Mouse (Mus musculus) adrenal gland, postnatal 36 days (tissue): Measurements from ENCODE around the gene Icosl. TPM values are rescaled to one million over a fixed set of nuclear protein-coding genes. Genes with fewer than 3 reads are reported as not detected.
"Not testable (repeated sequence)": the region's sequence is repeated elsewhere in the genome, so short reads cannot be mapped to it uniquely, and the experiment has no call there.

Source experiments
- DNase-seq, 2 experiments: peaks; one replicate each; pipeline ENCODE4 v3.0.0; 2021; ENCODE audit warnings: mixed read lengths in 1 of 2
- total RNA-seq, 2 experiments: library from RNA; stranded (reverse); gene quantifications; 2 replicates each; pipeline ENCODE4 v1.2.3; 2021

Icosl gene
- total RNA-seq, 2 experiments from 2014 or later: 11.6 to 21.6 TPM

- DNase-seq: no peak
Measured at GRCm38 (mm10) chr10:78074977-78075376, 5.9 kb downstream of the Icosl start.

DNA sequence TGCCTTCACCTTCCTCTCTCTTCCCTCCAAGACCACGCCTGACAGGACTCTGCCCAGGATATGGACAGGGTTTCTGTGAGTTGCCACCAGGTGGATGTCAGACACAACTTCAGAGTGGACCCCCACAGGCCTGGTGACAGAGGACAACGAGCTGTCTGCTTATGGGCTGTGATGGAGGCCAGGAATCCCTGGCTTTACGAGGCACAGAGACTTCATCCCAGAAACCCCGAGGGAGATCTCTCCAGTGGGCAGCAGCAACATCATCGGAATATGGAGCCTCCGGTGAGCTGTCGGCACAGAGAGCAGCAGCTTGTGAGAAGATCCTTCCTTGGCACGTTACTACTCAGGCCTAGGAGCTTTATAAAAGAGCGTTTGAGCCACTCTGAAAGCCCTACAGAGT lies 8.8 kb downstream of the Icosl start:
- DNase-seq: no peak

- no peak for DNase-seq
Measured at GRCm38 (mm10) chr10:78078276-78078675, 9.2 kb downstream of the Icosl start.

DNA sequence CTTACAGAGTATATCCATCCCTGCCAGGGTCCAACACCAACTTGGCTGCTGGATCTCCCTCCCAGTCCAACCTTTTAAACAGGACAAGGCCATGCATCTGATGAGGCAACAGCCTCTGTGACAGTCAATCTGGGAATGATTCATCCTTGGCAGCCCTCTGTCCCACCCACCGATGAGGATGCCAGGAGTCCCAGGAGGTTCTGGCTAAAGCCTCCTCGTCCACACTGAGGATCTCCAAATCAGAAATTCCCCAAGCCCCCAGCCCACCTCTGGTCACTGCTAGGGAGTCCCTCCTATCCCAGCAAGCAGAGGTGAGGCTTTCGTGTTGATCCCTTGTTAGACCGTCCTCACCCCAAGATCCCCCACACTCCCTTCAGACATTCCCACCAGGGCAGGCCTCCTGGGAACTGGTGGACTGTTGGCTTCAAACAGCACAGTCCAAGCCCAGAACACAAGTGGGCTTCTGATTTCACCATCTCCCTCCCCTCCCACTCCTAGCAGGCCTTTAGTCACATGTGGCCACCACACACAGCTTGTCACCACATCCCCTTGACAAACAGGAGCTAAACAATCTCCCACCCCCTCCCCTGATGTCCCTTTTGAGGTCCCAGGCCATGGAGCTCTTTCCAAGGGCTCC lies 11.0 kb downstream of the Icosl start:
- DNase-seq: peak; percentile 83 to 87

GRCm38 (mm10) chr10:78084073-78084472 lies 15.0 kb downstream of the Icosl start:
- no peak for DNase-seq

GRCm38 (mm10) chr10:78085711-78086110 lies 16.6 kb downstream of the Icosl start:
- no peak for DNase-seq

GRCm38 (mm10) chr10:78086444-78087061 lies 17.5 kb downstream of the Icosl start:
- DNase-seq: no peak

DNA sequence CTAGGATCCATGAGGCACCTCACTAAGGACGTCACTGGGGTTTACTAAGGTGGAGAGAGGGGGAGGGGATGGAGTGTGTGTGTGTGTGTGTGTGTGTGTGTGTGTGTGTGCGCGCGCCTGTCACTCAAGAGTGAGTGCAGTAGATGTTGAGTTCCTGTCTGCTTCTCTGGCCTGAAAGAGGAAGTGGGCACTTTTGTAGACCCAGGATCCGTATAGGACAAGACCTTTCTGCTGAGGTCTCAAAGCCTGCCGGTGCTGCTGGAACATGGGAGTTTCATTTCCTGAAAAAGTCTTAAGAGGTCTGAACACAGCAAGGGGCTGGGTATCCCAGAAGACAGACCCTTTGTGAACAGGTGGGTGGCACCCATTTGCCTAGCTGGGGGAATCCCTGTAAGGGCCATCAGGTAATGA lies 18.0 kb downstream of the Icosl start:
- DNase-seq: no peak

DNA sequence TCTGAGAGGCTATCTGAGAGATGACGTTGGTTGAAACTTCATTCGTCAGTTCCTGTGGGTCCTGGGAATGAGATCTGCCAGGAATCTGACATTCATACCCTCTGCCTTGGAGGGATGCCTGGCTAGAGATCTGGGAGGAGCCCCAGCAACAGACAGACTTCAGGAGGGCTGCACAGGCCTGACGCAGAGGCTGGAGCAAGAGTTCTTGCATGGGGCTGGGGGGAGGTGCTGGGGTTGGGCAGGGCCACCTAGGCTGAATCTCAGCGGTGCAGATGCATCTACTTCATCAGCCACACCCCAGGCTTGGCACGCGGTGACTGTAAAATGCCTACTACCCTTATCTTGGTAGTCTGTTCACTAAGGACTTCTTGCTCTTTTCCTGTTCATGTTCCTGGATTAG lies 21.1 kb downstream of the Icosl start:
- DNase-seq: no peak

DNA sequence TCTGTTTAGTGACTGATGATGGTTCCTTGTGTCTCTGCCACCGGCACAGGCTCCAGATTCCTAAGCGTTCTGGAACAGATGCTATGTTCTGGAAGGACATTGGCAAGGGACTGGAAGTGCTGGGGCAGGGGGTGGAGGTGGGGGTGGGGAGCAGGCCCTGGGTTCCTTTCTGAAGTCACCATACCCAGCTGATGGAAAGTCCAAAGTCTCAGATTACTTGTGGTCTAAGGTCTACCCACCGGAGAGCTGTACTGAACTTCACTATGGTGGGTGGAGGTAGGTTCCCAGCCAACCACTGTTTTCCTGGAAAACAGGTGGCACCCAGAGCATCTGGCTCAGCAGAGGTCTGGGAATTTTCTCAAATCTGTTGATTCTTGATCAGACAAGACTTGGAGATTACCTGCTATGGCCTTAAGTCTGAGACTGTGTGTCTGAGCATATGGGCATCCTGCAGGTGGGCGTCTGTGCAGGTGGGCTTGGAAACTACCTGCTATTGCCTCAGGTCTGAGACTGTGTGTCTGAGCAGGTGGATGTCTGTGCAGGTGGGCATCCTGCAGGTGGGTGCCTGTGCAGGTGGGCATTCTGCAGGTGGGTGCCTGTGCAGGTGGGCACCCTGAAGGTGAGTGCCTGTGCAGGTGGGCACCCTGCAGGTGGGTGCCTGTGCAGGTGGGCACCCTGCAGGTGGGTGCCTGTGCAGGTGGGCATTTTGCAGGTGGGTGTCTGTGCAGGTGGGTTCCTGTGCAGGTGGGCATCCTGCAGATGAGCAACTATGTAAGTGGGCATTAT lies 21.8 kb downstream of the Icosl start:
- no peak for DNase-seq

GRCm38 (mm10) chr10:78091865-78092724 lies 23.0 kb downstream of the Icosl start:
- peak; percentile 69 for DNase-seq

GRCm38 (mm10) chr10:78092725-78093029 lies 23.6 kb downstream of the Icosl start:
- DNase-seq: no peak

- no peak for DNase-seq
Measured at GRCm38 (mm10) chr10:78095221-78095620, 26.1 kb downstream of the Icosl start.

DNA sequence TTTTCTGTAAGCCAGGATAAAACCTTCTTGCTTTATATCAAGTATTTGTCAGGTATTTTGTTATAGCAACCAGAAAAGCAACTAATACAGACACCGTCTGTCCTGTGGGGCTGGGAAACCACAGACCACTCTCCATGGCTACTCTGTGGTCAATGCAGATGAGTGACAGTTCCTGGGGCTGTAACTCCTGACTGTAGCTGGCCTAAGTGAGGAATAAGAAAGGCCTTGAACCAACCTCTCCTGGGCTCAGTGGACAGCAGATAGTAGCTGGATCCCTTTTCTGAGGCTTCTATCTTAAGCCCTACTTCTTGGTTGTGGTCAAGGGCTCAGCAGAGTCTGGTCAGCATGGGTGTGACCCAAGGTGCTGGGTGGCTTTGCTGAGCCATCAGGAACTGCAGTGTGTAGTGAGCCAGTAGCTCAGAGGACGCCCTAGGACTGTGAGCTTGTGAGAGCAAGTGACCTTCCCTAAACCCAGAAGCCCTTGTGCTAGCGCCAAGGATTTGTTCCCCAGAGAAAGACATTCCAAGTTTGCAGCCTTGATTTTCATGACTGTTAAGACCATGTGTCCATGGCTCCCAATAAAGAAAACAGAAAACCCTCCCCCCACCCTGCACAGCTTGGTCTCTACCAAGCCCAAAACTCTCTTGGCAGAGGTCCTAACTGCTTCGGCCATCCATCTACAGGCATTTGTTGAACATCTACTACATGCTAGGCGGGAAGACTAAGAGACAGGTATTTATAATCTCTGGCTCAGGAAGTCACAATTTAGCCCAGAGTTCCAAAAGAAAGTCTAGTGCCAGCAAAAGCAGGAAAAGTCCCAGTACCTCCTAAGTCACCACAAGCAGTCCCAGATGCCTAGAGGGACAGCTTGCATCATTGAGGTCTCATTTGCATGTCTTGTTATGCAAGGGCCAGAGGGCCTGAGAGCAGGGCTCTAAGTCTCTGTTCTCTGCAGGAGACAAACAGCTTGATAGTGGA lies 27.1 kb downstream of the Icosl start:
- DNase-seq: peak; percentile 40 to 64

- DNase-seq: not testable (repeated sequence)
Measured at GRCm38 (mm10) chr10:78099860-78100259, 30.8 kb downstream of the Icosl start.

DNA sequence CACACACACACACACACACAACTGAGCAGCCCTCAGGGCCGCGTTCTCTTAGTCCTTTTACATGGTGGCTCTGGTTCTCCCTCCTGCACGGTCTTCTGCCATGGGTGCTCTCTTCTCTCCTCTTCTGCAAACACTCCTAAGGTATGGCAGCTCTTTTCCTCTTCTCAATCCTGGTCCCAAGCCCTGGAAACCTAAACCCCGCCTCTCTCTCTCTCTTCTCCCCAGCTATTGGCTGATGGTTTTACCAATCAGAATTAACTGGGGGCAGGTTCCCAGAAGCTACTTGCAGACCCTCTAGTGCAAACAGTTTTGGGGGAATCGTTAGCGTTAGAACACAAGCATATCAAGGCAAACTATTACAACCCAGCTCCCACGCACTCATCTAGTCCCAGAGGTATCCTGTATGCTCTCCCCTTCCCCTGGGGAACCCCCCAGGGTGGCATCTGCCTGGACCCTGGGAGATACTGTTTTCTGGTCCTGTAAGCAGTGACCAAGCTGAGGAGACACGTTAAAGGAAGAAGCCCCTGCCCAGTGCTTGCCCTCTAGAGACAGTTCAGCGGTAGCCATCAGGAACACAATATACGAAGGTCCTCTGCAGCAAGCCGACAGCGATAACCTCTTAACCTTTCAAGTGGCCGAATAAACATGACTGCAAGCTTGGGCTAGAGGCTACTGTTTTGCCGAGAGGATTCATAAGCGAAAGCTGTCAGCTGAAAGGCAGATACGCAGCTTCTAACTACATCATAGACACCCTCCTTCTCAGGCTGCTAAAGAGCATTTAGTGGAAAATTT lies 32.1 kb downstream of the Icosl start:
- no peak for DNase-seq

GRCm38 (mm10) chr10:78104555-78105490 lies 35.7 kb downstream of the Icosl start:
- peak; percentile 65 to 71 for DNase-seq

DNA sequence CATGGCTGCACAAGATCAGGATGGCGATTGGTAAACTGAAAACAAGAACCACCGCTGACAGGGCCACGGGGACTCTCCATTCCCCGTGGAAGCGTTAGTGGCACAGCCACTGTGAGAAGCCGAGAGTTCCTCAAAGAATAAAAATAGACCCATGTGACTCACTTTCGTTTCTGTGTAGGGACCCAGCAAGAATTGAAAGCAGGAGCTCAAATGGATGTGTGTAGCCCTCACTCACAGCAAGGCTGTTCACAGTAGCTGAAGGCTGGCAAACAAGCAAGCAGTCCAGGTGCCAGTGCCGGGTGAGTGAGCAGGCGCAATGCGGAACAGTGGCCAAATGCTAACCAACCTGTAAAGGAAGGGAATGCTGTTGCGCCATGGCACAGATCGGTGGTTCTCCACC lies 36.4 kb downstream of the Icosl start:
- no peak for DNase-seq

DNA sequence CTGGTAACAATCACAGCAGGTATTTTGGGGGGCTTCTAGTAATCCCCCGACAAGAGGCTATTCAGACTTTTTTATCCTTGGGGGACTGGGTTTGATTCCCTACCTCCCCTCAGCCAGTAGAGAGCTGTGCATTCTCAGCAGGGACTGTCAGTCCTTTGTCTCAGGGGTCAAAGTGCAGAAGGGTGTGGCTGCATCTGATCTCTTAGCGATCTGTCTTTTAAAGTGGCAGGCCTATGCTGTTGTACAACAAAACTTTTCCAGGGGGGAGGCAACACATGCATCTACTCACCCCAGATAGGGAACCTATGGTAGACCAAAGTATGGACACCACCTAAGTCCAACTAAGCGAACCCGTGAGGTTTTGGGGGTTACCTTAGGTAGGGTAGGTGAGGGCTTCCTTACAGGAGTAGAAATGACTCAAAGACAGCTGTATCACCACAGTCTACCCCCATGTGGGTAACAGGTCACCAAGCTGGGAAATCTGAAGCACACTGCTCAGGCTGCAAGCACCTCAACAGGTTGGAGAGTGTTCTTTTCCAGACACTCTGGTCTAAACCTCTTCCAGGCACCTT lies 45.5 kb downstream of the Icosl start:
- DNase-seq: no peak
